Mouse (Mus musculus) fibroblast of lung, adult 2 months (primary cell): ENCODE results near the gene Asic2.

Source experiments
- DNase-seq: peaks from one replicate; pipeline ENCODE4 v3.0.0-alpha.2; 2011; ENCODE audit warnings: low read depth

The Asic2 gene

GRCm38 (mm10) chr11:81841001-81841400, 127.3 kb downstream of the Asic2 start:
- no peak for DNase-seq

GRCm38 (mm10) chr11:81838426-81838825, 129.8 kb downstream of the Asic2 start:
- DNase-seq = no peak

GRCm38 (mm10) chr11:81832381-81832780, 135.9 kb downstream of the Asic2 start:
- no peak for DNase-seq

- no peak for DNase-seq
These were observed 151.7 kb downstream of the Asic2 start for GRCm38 (mm10) chr11:81816531-81816930.

GRCm38 (mm10) chr11:81814816-81815215, 153.4 kb downstream of the Asic2 start:
- DNase-seq = no peak

GRCm38 (mm10) chr11:81806905-81807659, 161.2 kb downstream of the Asic2 start:
- DNase-seq = no peak

GRCm38 (mm10) chr11:81803544-81803943, 164.7 kb downstream of the Asic2 start:
- no peak for DNase-seq

- no peak for DNase-seq
These were observed 165.6 kb downstream of the Asic2 start for GRCm38 (mm10) chr11:81802614-81803013.

- no peak for DNase-seq
These were observed 167.4 kb downstream of the Asic2 start for GRCm38 (mm10) chr11:81800899-81801298.

GRCm38 (mm10) chr11:81793588-81793987, 174.7 kb downstream of the Asic2 start:
- no peak for DNase-seq

- DNase-seq = no peak
These were observed 176.7 kb downstream of the Asic2 start for GRCm38 (mm10) chr11:81791579-81791978.

GRCm38 (mm10) chr11:81780596-81780995, 187.7 kb downstream of the Asic2 start:
- DNase-seq = no peak

- DNase-seq = peak; percentile 31
These were observed 188.4 kb downstream of the Asic2 start for GRCm38 (mm10) chr11:81779881-81780280.

- no peak for DNase-seq
These were observed 196.9 kb downstream of the Asic2 start for GRCm38 (mm10) chr11:81771195-81771895.

- no peak for DNase-seq
These were observed 198.5 kb downstream of the Asic2 start for GRCm38 (mm10) chr11:81769691-81770260.

- DNase-seq = no peak
These were observed 200.0 kb downstream of the Asic2 start for GRCm38 (mm10) chr11:81768305-81768704.

GRCm38 (mm10) chr11:81767781-81768180, 200.5 kb downstream of the Asic2 start:
- no peak for DNase-seq

GRCm38 (mm10) chr11:81765288-81765687, 203.0 kb downstream of the Asic2 start:
- DNase-seq = no peak

GRCm38 (mm10) chr11:81764778-81765177, 203.5 kb downstream of the Asic2 start:
- DNase-seq = no peak

GRCm38 (mm10) chr11:81757221-81757620, 211.0 kb downstream of the Asic2 start:
- DNase-seq = no peak

GRCm38 (mm10) chr11:81750876-81751275, 217.4 kb downstream of the Asic2 start:
- DNase-seq = no peak

GRCm38 (mm10) chr11:81750016-81750415, 218.2 kb downstream of the Asic2 start:
- no peak for DNase-seq

- no peak for DNase-seq
These were observed 229.3 kb downstream of the Asic2 start for GRCm38 (mm10) chr11:81738995-81739394.
